Mouse (Mus musculus) lung, adult 2 months (tissue): ENCODE data around the gene Fndc3b. TPM values are rescaled to one million over a fixed set of nuclear protein-coding genes. Genes with fewer than 3 reads are reported as not detected.

ENCODE experiments used
- DNase-seq: peaks from one replicate; pipeline ENCODE4 v3.0.0; 2022
- H3K4me1 ChIP-seq: fragments of 200-500 bp; 2 replicates; pipeline ENCODE4 v1.6.1; 2011; ENCODE audit warnings: low read length; ENCODE audit not compliant: control insufficient read depth, insufficient read depth
- H3K4me3 ChIP-seq: fragments of 200-500 bp; replicated peaks from 2 replicates; pipeline ENCODE3; 2011; ENCODE audit warnings: low read depth, mild to moderate bottlenecking, control low read depth, low read length; ENCODE audit errors: extremely low read depth
- CTCF ChIP-seq: fragments of 200-500 bp; IDR thresholded peaks from 2 replicates; pipeline ENCODE4 v1.5.1; 2011; ENCODE audit warnings: mild to moderate bottlenecking, low read length, control low read depth; ENCODE audit not compliant: insufficient read depth
- POLR2A ChIP-seq: fragments of 200-500 bp; IDR thresholded peaks from 2 replicates; pipeline ENCODE4 v1.6.1; 2011; ENCODE audit warnings: low read depth, mild to moderate bottlenecking, control low read depth, low read length, borderline replicate concordance; ENCODE audit errors: extremely low read depth
- WGBS: fragments of 180-500 bp; shearing (Covaris S2); methylation state at CpG from one replicate; pipeline ENCODE4 v1.1.7; 2018; 5-methylcytosine and 5-hydroxymethylcytosine counted together
- polyA plus RNA-seq: library from polyadenylated mRNA; depleted of rRNA; stranded (reverse); fragments of >200 nt; gene quantifications from 2 replicates; pipeline ENCODE4 v1.2.3, GENCODE M21; 2012

Gene Fndc3b
- polyA plus RNA-seq, 1 experiment = 23.8 TPM

DNA sequence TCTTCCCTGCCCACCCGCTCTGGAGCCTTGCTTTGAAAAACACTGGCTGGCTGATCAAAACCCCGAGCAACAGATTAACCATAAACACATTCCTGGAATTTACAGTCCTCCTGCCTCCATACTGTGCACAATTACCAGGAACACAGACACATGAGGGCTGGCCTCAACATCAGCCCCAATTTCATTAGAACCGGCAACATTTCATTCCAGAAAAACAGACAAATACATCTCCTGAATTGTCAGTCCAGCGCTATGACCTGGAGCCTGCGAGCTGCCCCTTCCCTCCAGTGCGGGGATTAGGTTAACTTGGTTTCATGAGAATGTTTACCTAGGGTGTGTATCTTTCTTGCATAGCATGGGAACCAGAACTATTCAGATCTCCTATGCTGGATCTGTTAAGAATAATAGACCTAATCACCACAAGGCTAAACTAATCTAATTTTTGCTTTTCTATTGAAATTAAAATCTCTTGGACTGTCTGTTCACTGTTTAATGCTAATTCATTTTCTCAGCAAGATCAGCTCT lies 275.9 kb downstream of the Fndc3b start:
- Histone ChIP-seq H3K4me3 (no peak overlapping the region), H3K4me1 (no peaks in the 10 kb centered on the region)
- TF ChIP-seq POLR2A = no peak
- TF ChIP-seq CTCF = no peak
- DNase-seq = no peak
- WGBS = 66% methylated on average over 6 of the region's 6 CpGs

DNA sequence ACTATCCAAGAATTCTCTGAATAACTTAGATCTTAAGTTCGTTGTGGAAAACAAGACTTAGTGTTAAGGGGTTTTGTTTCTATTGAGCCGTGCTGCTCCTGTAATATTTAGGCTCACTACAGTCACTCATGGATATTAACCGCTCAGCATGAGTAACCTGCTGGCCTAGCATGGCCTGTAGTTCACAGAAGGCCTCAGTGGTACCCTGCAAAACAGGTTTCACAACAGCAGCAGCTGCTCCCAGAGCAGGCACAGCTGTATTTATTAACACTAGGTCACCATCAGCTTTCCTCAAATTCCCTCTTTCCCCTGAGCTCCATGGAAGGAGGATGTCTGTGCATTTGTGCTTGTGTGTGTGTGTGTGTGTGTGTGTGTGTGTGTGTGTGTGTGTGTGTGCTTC lies 278.1 kb downstream of the Fndc3b start:
- TF ChIP-seq CTCF = no peak
- TF ChIP-seq POLR2A = no peak
- Histone ChIP-seq H3K4me3 (no peak overlapping the region), H3K4me1 (no peaks in the 10 kb centered on the region)
- 84% methylated on average over 3 of the region's 3 CpGs for WGBS
- no peak for DNase-seq

DNA sequence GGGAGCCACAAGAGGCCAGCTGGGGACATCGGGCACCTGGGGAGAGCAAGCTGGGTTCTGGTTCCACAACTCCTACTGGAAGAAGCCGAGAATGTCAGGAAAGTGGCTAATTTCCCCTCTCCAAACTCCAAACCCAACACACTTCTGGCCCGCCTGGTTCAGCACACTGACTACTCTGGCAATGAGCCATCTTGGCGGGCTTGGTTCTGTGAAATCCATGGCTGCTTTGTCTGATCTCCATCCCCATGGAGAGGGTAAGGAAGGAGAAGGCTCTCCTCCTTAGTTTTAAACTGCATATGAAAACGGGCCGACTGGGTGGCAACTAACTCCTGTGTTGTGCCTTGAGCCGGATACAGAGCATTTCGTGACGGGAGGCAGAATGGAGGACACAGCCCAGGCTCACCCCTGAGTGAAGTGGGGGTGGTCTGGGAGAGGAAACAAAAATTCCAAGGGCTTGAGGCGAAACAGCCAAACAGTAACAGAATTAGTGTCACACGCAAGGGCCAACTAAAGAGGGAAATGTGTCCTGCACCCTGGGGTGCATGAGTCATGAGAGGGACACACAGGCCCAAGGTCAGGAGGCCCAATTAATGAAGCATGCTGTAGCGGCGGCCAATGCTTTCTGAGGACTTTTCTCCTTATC lies 280.4 kb downstream of the Fndc3b start:
- H3K4me1 ChIP-seq = no peaks in the 10 kb centered on the region
- no peak overlapping the region for H3K4me3 ChIP-seq
- 73% methylated on average over 13 of the region's 13 CpGs for WGBS
- TF ChIP-seq CTCF = no peak
- no peak for TF ChIP-seq POLR2A
- no peak for DNase-seq

DNA sequence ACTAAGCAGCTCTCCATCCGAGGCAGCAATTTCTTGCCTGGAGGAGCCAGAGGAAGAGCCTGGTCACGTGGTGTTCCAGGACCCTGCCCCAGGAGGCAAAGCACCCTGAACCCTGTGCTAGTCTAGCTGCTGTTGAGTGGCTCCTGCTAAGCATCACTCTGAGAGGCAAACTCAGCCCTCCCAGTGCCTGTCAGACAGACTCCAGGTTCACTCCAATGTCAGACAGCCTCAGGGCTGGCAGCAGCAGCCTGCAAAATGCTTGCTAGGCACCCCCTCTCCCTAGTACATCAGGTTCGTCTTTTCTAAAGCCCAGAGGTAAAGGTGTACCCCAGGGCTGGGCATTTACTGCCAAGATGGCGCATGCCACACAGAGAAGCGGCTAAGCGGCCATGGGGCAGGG lies 283.7 kb downstream of the Fndc3b start:
- 95% methylated on average over 6 of the region's 6 CpGs for WGBS
- H3K4me1 ChIP-seq = no peaks in the 10 kb centered on the region
- H3K4me3 ChIP-seq = no peak overlapping the region
- TF ChIP-seq CTCF = no peak
- no peak for TF ChIP-seq POLR2A
- DNase-seq = no peak

DNA sequence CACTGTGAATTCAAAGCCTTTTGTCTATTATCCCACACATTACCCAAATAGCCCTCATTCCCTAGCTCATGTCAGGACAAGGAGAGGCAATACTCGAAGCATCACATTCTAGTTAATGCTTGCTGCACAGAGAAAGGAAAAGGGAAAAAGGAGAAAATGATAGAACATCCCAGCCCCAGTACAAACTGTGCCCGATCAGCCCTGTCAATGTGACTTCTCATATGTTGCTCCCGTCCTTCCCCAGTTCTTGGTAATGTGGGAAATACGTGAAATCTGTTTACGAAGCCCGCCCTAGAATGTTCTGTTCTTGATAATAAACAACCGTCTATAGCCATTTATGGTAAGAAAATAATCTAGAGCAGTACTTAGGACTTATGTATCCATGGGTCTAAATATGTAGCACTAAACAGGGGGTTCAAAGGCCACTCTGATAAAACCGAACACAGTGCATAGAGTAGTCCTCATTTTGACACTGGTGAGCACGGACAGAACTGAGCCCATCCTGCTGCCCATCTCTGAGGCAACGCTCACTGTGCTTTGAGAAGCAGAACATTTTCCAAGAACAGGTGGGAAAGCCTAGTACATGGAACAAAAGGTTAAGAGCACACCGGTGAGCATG lies 286.9 kb downstream of the Fndc3b start:
- no peak for DNase-seq
- WGBS = 90% methylated on average over 11 of the region's 11 CpGs

DNA sequence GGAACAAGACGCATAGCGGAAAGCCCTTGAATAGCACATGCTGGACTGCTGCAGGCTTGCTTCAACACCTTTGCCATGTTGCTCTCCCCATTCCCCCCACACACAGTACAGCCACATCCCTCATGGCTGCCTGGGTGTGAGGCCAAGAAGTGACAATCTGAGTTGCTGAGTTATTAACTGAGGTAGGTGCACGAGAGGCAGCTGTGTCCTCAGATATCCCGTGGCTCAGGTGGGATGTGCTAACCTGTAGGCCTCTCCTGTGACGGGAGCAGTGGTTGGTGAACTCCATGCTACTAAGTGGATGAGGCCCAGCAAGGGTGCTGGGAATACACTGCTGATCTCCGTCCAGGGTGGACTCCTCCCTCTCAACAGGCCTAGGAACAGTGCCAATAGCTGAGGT lies 288.6 kb downstream of the Fndc3b start:
- Histone ChIP-seq H3K4me3 (no peak overlapping the region), H3K4me1 (no peaks in the 10 kb centered on the region)
- no peak for TF ChIP-seq CTCF
- no peak for TF ChIP-seq POLR2A
- WGBS = 73% methylated on average over 6 of the region's 6 CpGs
- DNase-seq = no peak

More for the DNA sequence above, 286.9 kb downstream of the Fndc3b start:
- Histone ChIP-seq H3K4me3 (no peak overlapping the region), H3K4me1 (no peaks in the 10 kb centered on the region)
- TF ChIP-seq POLR2A (no peak), CTCF (no peak)

DNA sequence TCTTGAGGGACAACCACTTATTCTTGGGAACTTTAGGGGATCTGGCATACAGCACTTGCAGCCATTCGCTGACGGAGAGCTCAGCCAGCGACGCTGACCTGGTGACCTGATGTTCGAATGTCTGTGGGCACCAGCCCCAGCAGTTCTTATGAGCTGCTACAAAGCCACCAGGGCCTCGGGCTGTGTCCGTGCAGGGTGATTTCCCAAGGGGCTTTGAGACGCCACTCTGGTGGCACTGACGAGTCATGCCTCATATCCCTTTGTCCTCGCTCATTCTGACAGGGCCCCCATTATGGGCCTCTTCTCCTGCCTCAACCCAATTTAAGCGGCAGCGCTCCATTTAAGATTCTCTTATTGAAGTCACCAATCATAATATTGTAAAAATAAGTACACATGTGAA lies 289.1 kb downstream of the Fndc3b start:
- Histone ChIP-seq H3K4me3 (no peak overlapping the region), H3K4me1 (no peaks in the 10 kb centered on the region)
- no peak for DNase-seq
- no peak for TF ChIP-seq POLR2A
- no peak for TF ChIP-seq CTCF
- WGBS = 88% methylated on average over 12 of the region's 12 CpGs

DNA sequence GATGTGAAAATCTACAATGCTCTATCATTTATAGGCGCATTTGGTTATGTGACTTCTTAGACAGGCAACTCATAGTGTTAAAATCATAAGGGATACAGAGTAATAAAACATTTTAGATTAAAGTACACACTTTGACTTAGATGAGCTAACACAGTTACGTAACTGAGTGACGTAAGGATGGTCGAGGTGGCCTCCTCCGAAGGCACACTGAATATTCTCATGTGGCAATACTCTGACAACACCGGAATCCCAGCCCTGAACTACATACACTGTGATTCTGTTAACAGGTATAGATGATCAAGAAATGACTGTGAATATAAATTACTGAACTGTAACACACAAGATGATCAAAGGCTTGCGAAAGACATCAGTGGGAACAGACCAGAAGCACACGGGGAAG lies 292.5 kb downstream of the Fndc3b start:
- DNase-seq = no peak
- Histone ChIP-seq H3K4me1 (no peaks in the 10 kb centered on the region), H3K4me3 (no peak overlapping the region)
- TF ChIP-seq CTCF = no peak
- TF ChIP-seq POLR2A = no peak
- WGBS = 86% methylated on average over 8 of the region's 8 CpGs

DNA sequence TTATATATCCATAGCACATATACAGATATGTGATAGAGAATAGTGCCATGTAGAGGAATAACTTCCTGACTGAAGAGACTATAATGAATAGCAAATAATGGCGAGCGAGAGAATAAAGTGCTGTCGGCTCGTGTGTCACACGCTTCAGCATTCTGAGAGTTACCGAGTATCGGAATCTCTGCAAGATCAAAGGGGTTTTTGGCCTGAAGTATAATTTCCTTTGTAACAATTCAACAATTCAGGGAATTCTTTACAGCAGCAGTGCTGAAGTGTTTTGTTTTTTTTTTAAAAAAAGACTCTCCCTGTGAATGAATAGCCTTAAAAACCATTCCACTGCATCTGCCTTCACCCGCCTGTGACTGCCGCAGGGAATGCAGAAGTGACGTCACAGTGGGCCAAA lies 294.3 kb downstream of the Fndc3b start:
- no peak overlapping the region for H3K4me3 ChIP-seq
- DNase-seq = no peak
- no peaks in the 10 kb centered on the region for H3K4me1 ChIP-seq
- TF ChIP-seq CTCF (no peak), POLR2A (no peak)
- 88% methylated on average over 10 of the region's 10 CpGs for WGBS

DNA sequence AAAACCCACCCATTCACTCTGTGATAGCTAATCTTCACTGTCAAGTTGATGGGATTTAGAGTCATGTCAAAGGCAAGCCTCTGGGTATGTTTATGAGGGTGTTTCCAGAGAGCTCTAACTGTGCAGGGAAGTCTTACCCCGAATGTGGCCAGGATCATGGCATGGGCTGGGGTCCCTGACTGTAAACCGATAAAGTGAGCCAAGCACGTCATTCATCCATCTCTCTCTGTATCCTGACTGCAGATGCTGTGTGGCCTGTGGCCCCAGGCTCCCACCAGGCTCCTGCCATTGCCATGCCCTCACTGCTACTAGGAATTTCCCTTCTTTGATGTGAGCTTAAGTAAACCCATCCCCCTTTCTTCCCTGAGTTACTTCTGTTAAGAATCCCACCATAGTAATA lies 297.5 kb downstream of the Fndc3b start:
- no peak for DNase-seq
- 83% methylated on average over 3 of the region's 3 CpGs for WGBS
- Histone ChIP-seq H3K4me3 (no peak overlapping the region), H3K4me1 (no peaks in the 10 kb centered on the region)
- TF ChIP-seq POLR2A (no peak), CTCF (no peak)

DNA sequence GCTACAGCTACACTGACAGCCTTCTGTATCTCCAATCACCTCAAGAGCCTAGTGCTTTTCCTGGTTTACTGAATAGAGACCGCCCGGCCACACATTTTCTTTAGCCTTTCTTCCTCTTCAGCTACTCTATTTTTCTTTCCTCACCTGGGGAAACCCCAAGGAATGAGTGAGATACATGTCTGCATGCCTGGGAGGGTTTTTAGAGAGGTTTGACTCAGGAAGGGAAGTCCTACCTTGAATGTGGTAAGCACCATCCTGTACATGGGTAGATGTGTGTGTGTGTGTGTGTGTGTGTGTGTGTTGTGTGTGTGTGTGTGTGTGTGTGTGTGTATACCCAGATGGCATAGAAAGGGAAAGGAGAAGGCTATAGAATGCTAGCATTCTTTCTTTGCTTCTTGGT lies 299.8 kb downstream of the Fndc3b start:
- H3K4me3 ChIP-seq = no peak overlapping the region
- no peaks in the 10 kb centered on the region for H3K4me1 ChIP-seq
- no peak for TF ChIP-seq CTCF
- TF ChIP-seq POLR2A = no peak
- no peak for DNase-seq
- 97% methylated on average over 2 of the region's 2 CpGs for WGBS
